Mouse (Mus musculus): ENCODE data around the gene Gadd45b. TPM values are rescaled to one million over a fixed set of nuclear protein-coding genes. Genes with fewer than 3 reads are reported as not detected.

Gene Gadd45b
- polyA plus RNA-seq, 1 experiment from 2014 or later: 19.4 TPM

DNA sequence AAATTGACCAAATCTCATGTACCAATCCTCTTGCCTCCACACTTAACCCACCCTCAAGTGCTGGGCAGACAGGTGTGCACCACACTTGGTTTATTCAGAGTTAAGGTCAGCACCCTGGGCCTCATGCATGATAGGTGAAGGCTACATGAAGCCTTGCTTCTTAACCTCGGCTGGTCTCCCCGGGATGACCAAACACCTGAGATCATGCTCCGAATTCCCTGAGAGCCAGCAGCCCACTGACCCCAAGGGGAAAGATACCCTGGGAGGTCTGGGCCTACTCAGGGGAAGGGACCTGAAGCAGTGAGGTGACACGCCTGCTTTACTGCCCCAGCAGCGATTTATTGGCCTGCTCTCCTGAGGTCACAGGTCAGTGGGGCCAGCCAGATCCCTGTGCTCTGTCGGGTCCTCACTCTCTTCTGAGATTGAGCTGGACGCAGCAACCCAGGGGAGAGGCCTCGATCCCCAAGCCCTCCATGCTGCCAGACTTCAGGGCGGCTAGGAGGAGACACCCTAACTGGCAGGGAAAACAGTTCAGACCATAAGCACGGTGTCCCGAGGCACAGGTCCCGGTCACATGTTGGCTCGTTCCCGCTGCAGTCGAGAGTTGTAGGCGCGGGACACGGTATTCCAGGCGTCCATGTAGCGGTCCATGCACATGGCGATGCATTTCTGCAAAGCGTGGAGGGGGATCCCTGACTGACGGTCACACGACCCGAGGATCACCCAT, 30.1 kb upstream of the Gadd45b start:
- Histone ChIP-seq H3K4me3 (replicated peaks) (peak overlapping the region; percentile 72), H3K27me3 (0 out of 2 replicates have a peak, but pooled peaks cover 9% of the 10 kb centered on the region), H3K27ac (peak overlapping the region; percentile 86), H3K4me1 (replicated peaks) (peaks cover 21% of the 10 kb centered on the region), H3K9ac (replicated peaks) (peak overlapping the region; percentile 70), H3K9me3 (no peaks in the 10 kb centered on the region), H3K4me2 (peak overlapping the region; percentile 97), H3K36me3 (peaks cover 54% of the 10 kb centered on the region)
- no peak for ATAC-seq (ENCODE audit: insufficient number of reproducible peaks, insufficient read depth, low FRiP score, low TSS enrichment, low read depth)
- 11% methylated on average over 25 of the region's 25 CpGs for WGBS

DNA sequence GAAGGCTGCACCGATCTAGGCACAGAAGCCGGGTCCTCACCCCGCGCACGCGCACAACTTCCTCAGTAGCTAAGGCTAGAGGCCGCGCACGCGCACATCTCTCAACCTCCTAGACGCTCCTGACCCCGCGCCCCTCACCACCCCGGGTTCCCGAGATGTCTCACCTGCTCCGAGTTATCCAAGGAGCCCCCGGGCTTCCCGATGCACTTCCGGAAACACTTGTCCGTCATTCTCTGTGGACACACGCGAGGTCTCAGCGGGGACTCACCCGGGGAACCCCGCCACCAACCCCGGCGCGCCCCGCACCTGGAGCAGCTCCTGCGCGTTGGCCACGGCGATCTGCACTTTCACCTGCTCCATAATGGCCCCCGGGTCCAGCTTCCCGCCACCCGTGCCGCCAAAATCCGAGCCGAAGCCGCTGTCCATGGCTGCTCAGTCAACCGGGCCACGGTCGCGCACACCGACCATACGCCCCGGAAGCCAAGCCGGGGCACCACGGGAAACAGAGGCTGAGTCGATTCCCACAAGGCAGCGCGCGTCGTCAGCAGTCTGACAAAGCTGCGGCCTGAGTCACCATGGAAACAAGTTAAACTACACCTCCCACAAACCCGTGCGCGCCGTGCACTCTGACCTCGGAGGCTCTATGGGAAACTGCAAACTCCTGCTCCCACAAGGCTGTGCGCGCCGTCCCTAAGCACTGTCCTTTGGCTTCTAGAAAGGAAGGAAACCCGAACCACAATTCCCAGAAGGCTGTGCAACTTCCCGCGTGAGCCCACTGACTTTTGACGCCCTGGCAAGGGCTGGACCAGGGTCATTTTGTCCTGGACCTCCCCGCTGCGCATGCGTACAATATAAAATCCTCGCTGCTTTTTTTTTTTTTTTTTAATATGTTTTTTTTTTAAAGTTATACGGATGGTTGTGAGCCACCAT, 29.3 kb upstream of the Gadd45b start, which contains the start of gene Timm13:
Gene Timm13 (minus strand): TSS at position 652 of the 930 bp plus-strand sequence.
- H3K4me2 ChIP-seq: peak within 1 kb of the TSS; percentile 97
- peak within 1 kb of the TSS; percentile 72 for H3K4me3 ChIP-seq (replicated peaks)
- H3K9me3 ChIP-seq: no peaks in the 10 kb centered on the region
- H3K27me3 ChIP-seq: 0 out of 2 replicates have a peak, but pooled peaks cover 9% of the 10 kb centered on the region
- H3K27ac ChIP-seq: peak within 1 kb of the TSS; percentile 86
- WGBS: under 1% methylated on average over 69 of the region's 72 CpGs
- H3K36me3 ChIP-seq: peaks cover 62% of the 10 kb centered on the region
- H3K4me1 ChIP-seq (replicated peaks): peaks cover 21% of the 10 kb centered on the region
- peak; percentile 92 for ATAC-seq (ENCODE audit: insufficient number of reproducible peaks, insufficient read depth, low FRiP score, low TSS enrichment, low read depth)
- peak within 1 kb of the TSS; percentile 70 for H3K9ac ChIP-seq (replicated peaks)

DNA sequence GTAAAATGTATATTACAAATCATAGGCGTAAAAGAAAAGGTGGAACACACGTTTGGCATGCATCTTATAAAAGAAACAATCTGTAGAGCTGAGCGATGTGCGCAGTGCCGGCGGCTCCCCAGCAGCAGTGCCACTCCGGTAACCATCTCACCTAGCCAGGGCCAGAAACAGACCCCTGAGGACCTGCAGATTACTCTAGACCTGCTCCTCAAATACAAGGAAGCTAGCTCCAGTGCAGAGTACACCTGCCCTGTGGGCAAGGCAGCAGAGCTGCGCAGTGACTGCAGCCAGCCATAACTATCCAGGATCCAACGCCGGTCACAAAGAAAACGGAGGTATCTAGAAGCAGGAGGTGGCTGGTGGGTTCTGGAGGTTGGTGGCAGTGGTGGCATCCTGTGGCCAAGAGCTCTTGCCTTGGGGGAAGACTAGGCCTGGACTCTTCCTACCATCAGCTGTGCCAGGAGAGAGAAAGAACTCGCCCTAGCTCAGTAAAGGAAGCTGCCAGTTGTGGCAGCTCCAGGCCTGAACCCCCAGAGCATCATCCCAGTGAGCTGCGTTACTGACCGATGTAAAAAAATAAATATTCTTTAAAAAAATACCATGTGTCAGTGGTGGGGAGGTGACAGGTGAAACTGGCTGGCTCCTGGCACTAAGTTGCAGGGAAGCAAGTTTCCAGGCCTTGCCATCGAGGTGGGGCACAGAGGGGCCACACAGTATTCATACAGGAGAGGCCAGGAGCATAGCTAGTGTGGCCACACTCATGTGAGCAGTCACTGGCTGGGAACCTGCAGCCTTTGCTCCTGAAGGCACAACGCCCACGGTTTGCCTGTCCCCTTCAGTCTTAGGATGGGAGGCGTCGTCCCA, 28.2 kb upstream of the Gadd45b start:
- H3K36me3 ChIP-seq: peaks cover 73% of the 10 kb centered on the region
- H3K9ac ChIP-seq (replicated peaks): 0 out of 2 replicates have a peak overlapping the region, but pooled peaks have one; percentile 23
- WGBS: 89% methylated on average over 19 of the region's 19 CpGs

DNA sequence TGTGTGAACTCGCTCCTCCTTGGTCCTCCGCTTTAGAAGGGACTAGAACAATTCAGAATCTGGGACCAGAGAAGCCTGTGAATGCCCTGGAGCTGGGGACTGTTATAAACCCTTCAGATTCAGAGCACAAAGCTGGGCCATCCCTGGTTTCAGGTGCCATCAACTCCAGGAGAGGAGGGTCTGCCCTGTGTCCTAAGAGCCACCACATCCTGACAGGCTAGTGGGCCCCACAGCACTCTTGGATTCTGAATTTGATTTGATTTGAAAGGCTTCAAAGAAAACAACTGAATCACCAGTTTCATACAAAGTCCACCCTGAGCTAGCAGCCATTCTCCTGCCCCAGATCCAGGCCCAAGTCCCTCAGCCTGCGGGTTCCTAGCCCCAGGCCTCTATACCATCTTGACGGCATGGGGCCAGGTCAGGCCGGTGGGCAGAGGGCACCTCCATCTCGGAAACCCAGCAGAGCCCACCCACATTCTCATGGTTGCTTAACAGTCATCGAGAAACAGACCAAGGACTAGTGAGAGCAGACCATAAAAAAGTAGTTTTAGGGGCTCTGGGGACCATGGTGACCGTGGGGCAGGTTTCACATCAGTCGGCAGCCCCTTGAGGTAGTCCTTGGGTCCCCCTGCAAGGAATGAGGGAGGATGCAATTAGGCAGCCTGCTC, 27.5 kb upstream of the Gadd45b start:
- H3K9me3 ChIP-seq: no peaks in the 10 kb centered on the region
- ATAC-seq (ENCODE audit: insufficient number of reproducible peaks, insufficient read depth, low FRiP score, low TSS enrichment, low read depth): no peak
- H3K36me3 ChIP-seq: peaks cover 77% of the 10 kb centered on the region
- H3K9ac ChIP-seq (replicated peaks): no peak overlapping the region
- no peak overlapping the region for H3K4me3 ChIP-seq (replicated peaks)
- H3K4me1 ChIP-seq (replicated peaks): peaks cover 21% of the 10 kb centered on the region
- 93% methylated on average over 9 of the region's 9 CpGs for WGBS
- 0 out of 2 replicates have a peak, but pooled peaks cover 9% of the 10 kb centered on the region for H3K27me3 ChIP-seq
- no peak overlapping the region for H3K27ac ChIP-seq
- H3K4me2 ChIP-seq: no peak overlapping the region

More for the DNA sequence above, 28.2 kb upstream of the Gadd45b start:
- H3K27ac ChIP-seq: peak overlapping the region; percentile 73; the same call in 1 of the 2 replicates
- H3K4me1 ChIP-seq (replicated peaks): peaks cover 21% of the 10 kb centered on the region
- H3K27me3 ChIP-seq: 0 out of 2 replicates have a peak, but pooled peaks cover 9% of the 10 kb centered on the region
- H3K4me2 ChIP-seq: peak overlapping the region; percentile 97
- H3K9me3 ChIP-seq: no peaks in the 10 kb centered on the region
- H3K4me3 ChIP-seq (replicated peaks): peak overlapping the region; percentile 72; the same call in 1 of the 2 replicates
- ATAC-seq (ENCODE audit: insufficient number of reproducible peaks, insufficient read depth, low FRiP score, low TSS enrichment, low read depth): no peak

DNA sequence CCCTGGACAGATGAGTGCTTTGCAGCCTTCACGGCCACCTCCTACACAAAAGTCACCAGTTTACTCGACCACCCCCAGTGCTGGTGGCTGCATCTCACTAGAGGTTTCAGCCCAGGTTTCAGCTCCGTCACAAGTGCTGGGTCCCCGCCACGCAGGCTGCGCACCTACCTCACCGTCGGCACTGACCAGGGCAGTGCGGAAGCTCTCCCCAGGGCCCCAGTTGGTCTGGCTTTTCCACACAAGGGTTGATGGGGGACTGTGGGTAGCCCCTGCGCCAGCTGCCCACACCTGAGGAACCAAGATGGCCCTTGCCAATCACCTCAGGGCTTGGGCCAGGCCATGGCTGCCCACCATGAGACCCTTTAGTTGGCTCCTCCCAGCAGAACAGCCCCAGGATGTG, 26.6 kb upstream of the Gadd45b start:
- Histone ChIP-seq H3K4me1 (replicated peaks) (peaks cover 16% of the 10 kb centered on the region), H3K4me3 (replicated peaks) (no peak overlapping the region), H3K36me3 (peaks cover 78% of the 10 kb centered on the region), H3K9me3 (no peaks in the 10 kb centered on the region), H3K27ac (no peak overlapping the region), H3K9ac (replicated peaks) (no peak overlapping the region), H3K4me2 (no peak overlapping the region), H3K27me3 (0 out of 2 replicates have a peak, but pooled peaks cover under 1% of the 10 kb centered on the region)
- 93% methylated on average over 10 of the region's 10 CpGs for WGBS
- no peak for ATAC-seq (ENCODE audit: insufficient number of reproducible peaks, insufficient read depth, low FRiP score, low TSS enrichment, low read depth)

DNA sequence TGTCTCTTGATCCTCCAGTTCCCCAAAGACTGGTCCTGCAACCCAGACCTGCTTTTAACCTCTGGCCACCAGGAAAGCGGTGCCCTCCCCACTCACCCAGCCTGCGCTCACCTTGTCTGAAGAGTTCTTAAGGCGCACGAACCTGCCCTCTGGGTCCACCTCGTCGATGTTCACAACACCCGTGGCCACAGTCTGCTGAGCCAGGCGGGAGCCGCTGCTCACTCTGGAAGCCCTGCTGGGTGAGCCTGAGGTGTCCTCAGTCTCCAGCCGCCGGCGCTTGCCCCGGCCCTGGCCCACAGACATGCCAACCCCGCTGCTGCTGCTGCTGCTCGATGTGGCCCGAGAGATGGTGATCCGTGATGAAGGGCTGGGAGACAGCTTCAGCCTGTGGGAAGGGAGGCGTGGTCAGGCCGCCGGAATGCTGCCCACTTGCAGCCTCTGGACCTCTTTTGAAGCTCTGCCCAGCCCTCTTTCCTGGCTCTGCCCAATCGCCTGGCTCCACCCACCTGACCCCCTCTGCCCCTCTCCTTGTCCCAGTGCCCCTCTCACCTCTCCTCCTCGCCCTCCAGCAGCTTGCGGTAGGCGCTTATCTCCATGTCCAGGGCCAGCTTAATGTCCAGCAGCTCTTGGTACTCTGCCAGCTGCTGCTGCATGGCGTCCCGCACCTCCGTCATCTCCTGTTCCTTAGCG, 25.7 kb upstream of the Gadd45b start:
- peaks cover 78% of the 10 kb centered on the region for H3K36me3 ChIP-seq
- peaks cover 9% of the 10 kb centered on the region for H3K4me1 ChIP-seq (replicated peaks)
- H3K9ac ChIP-seq (replicated peaks): no peak overlapping the region
- no peak overlapping the region for H3K4me3 ChIP-seq (replicated peaks)
- no peak for ATAC-seq (ENCODE audit: insufficient number of reproducible peaks, insufficient read depth, low FRiP score, low TSS enrichment, low read depth)
- H3K27me3 ChIP-seq: no peaks in the 10 kb centered on the region
- no peaks in the 10 kb centered on the region for H3K9me3 ChIP-seq
- no peak overlapping the region for H3K4me2 ChIP-seq
- 87% methylated on average over 28 of the region's 28 CpGs for WGBS
- no peak overlapping the region for H3K27ac ChIP-seq

DNA sequence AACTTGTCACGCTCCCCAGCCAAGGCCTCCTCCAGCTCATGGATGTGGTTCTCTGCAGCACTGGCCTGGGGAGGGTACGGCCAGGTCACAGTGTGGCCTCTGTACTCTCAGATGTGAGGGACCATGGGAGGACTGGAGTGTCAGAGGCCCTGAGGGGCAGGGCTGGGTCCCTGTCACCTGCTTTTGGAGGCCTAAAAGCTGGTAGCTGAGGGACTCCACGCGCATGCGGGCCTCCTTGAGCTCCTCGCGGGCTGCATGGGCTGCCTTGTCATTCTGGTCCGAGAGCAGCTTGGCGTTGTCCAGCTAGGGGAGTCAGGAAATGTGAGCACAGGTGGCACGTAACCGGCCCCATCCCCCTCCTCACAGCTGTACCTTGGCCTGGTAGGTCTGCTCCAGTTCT, 25.2 kb upstream of the Gadd45b start:
- Histone ChIP-seq H3K27ac (no peak overlapping the region), H3K36me3 (peaks cover 81% of the 10 kb centered on the region), H3K4me2 (no peak overlapping the region), H3K27me3 (no peaks in the 10 kb centered on the region), H3K4me1 (replicated peaks) (peaks cover 3% of the 10 kb centered on the region), H3K9ac (replicated peaks) (no peak overlapping the region), H3K4me3 (replicated peaks) (no peak overlapping the region), H3K9me3 (no peaks in the 10 kb centered on the region)
- 95% methylated on average over 11 of the region's 11 CpGs for WGBS
- no peak for ATAC-seq (ENCODE audit: insufficient number of reproducible peaks, insufficient read depth, low FRiP score, low TSS enrichment, low read depth)

DNA sequence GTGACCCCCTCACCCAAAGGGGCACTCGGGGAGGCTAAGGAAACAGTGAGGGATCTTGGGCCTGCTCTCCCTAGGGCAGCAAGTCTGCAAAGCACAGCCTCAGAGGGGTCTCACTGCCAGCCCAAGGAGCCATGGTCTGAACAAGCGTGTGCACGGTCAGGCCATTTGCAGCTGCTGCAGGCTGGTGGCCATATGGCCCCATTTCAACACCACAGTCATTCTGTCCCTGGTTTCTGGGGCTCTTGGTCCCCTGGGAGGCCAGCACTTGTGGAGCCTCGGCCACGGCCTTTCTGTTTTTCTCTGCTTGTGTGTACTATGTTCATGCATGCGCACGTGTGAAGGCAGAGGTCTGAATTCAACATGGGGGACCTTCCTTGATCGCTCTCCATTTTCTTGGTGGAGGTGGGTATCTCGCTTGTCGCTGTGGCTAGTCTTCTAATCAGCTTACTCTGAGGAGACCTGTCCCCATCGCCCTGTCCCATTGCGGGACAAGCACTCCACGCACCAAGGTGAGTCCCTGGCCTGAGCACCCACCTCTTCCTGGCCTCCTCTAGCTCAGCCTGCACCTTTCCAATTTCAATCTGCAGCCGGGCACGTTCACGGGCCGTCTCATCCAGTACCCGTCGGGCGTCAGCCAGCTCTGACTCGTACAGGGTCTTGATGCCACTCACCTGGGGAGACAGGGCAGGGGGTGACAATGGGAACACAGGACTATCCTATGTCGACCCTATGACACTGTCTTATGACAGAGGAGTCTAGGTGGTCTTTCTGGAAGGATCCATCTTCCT, 20.3 kb upstream of the Gadd45b start:
- Histone ChIP-seq H3K4me3 (replicated peaks) (no peak overlapping the region), H3K9me3 (no peaks in the 10 kb centered on the region), H3K36me3 (peaks cover 92% of the 10 kb centered on the region), H3K27ac (no peak overlapping the region), H3K4me1 (replicated peaks) (no peaks in the 10 kb centered on the region), H3K27me3 (no peaks in the 10 kb centered on the region), H3K9ac (replicated peaks) (no peak overlapping the region), H3K4me2 (no peak overlapping the region)
- 92% methylated on average over 22 of the region's 22 CpGs for WGBS
- ATAC-seq (ENCODE audit: insufficient number of reproducible peaks, insufficient read depth, low FRiP score, low TSS enrichment, low read depth): no peak

DNA sequence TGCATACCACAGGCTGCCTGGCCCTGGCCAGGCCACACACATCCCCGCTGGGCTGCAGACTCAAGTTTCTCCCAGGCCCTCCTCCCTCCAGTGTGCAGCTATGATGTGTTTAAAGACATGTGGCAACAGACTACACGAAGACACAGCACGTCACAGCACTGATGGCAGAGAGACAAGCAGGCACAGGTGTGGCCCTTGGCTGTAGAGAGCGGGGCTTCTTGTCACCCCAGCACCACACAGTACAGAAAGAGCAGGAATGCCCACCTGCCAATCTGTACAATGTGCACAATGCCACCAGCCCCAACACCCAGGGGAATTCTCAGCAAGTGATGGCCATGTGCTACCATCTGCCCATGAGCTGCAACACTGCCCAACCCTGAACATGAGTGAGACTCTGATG, 18.5 kb upstream of the Gadd45b start:
- no peak for ATAC-seq (ENCODE audit: insufficient number of reproducible peaks, insufficient read depth, low FRiP score, low TSS enrichment, low read depth)
- H3K9ac ChIP-seq (replicated peaks): no peak overlapping the region
- H3K27me3 ChIP-seq: no peaks in the 10 kb centered on the region
- H3K4me3 ChIP-seq (replicated peaks): no peak overlapping the region
- H3K27ac ChIP-seq: no peak overlapping the region
- H3K9me3 ChIP-seq: no peaks in the 10 kb centered on the region
- H3K4me1 ChIP-seq (replicated peaks): peaks cover 9% of the 10 kb centered on the region; the same call in 1 of the 2 replicates
- no peak overlapping the region for H3K4me2 ChIP-seq
- WGBS: 88% methylated on average over 4 of the region's 4 CpGs
- H3K36me3 ChIP-seq: peaks cover 92% of the 10 kb centered on the region
